ENCODE assay signal across 15 mouse cellular contexts in the genomic region with DNA sequence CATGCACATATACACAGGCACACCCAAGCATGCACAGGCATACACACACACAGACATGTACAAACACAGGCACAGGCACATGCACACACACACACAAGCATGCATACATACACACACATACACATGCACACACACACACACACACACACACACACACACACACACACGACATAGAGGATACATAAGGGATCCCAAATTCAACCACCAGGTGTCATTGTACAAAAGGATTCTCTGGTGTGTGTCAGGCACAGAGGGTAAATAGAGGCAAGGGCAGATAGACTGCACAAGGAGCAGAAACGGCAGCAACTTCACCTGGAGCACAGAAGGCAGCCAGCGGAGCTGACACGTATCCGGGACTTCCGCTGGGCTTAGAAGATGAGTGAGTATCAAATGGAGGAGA.
A peak's percentile ranks its signal among the peaks of the same experiment; 100 is the strongest.
DNase-seq lines count a peak whose midpoint lies in the region; ATAC-seq and TF ChIP-seq lines count a peak whose summit lies in the region.
"Had no signal": no experiment of that assay in that cellular context is flagged by ENCODE, and none has a peak within 500 bp of the region (broad histone marks: within the 10 kb centered on the region; RNA-seq: fewer than 3 reads in every experiment).

No protein-coding gene starts in this region.

- 69% methylated on average over 6 of the region's 6 CpGs for WGBS in kidney, postnatal 0 days
- WGBS in thymus, adult 2 months = 90% methylated on average over 6 of the region's 6 CpGs

- no peaks in the 10 kb centered on the region for H3K9me3 ChIP-seq in kidney, postnatal 0 days (replicated peaks; ENCODE audit: low read length)
- H3K9me3 ChIP-seq: embryonic facial prominence, embryonic 13.5 days; hindbrain, embryonic 15.5 days; limb, embryonic 12.5 days; liver, embryonic 15.5 days had no signal

- H3K4me2 ChIP-seq in kidney, postnatal 0 days (ENCODE audit: low read length) = no peak overlapping the region
- H3K4me2 ChIP-seq: embryonic facial prominence, embryonic 13.5 days; hindbrain, embryonic 15.5 days; limb, embryonic 12.5 days; liver, embryonic 15.5 days had no signal

- peak; percentile 39; the same call in 1 of the 2 replicates for TF ChIP-seq CTCF in kidney, postnatal 0 days (IDR thresholded peaks at IDR 0.05; ENCODE audit: low read depth)
- TF ChIP-seq CTCF in thymus, adult 2 months (IDR thresholded peaks at IDR 0.05; ENCODE audit: borderline replicate concordance, control insufficient read depth, extremely low read depth, insufficient read depth, low read length, poor library complexity) = 0 out of 2 replicates have a peak, but pooled peaks have one; percentile 22

- no peak overlapping the region for H3K4me3 ChIP-seq in kidney, postnatal 0 days (replicated peaks; ENCODE audit: low read depth, low read length)
- no peak overlapping the region for H3K4me3 ChIP-seq in thymus, adult 2 months (ENCODE audit: control insufficient read depth, insufficient read depth, low read length)
- H3K4me3 ChIP-seq: embryonic facial prominence, embryonic 13.5 days; hindbrain, embryonic 15.5 days; limb, embryonic 12.5 days; liver, embryonic 15.5 days had no signal

- no peak for TF ChIP-seq POLR2A in thymus, adult 2 months (IDR thresholded peaks at IDR 0.05; ENCODE audit: control insufficient read depth, extremely low read depth, insufficient read depth, low read length, poor library complexity)

- H3K4me1 ChIP-seq in kidney, postnatal 0 days (replicated peaks; ENCODE audit: insufficient read depth, low read length) = no peaks in the 10 kb centered on the region
- peaks cover 12% of the 10 kb centered on the region for H3K4me1 ChIP-seq in thymus, adult 2 months (replicated peaks; ENCODE audit: control insufficient read depth, insufficient read depth, low read length)
- H3K4me1 ChIP-seq: liver, embryonic 15.5 days had no signal

- no peaks in the 10 kb centered on the region for H3K36me3 ChIP-seq in kidney, postnatal 0 days (ENCODE audit: insufficient read depth, low read length)
- H3K36me3 ChIP-seq in thymus, adult 2 months (ENCODE audit: control insufficient read depth, insufficient read depth, low read length) = no peaks in the 10 kb centered on the region
- H3K36me3 ChIP-seq: embryonic facial prominence, embryonic 13.5 days; hindbrain, embryonic 15.5 days; limb, embryonic 12.5 days; liver, embryonic 15.5 days had no signal

- no peaks in the 10 kb centered on the region for H3K27me3 ChIP-seq in kidney, postnatal 0 days (ENCODE audit: insufficient read depth, low read length)
- H3K27me3 ChIP-seq in thymus, adult 2 months (ENCODE audit: control insufficient read depth, insufficient read depth, low read length) = no peaks in the 10 kb centered on the region
- H3K27me3 ChIP-seq: embryonic facial prominence, embryonic 13.5 days; hindbrain, embryonic 15.5 days; limb, embryonic 12.5 days; liver, embryonic 15.5 days had no signal

- no peak overlapping the region for H3K9ac ChIP-seq in kidney, postnatal 0 days (ENCODE audit: low read depth, low read length)
- H3K9ac ChIP-seq: embryonic facial prominence, embryonic 13.5 days; hindbrain, embryonic 15.5 days; limb, embryonic 12.5 days; liver, embryonic 15.5 days had no signal

- H3K27ac ChIP-seq in kidney, postnatal 0 days = no peak overlapping the region
- H3K27ac ChIP-seq in thymus, adult 2 months (ENCODE audit: control insufficient read depth, insufficient read depth, low read length) = no peak overlapping the region
- H3K27ac ChIP-seq: liver, embryonic 15.5 days had no signal

- DNase-seq in CD4-positive, CD25-positive, alpha-beta regulatory T cell, adult 2 months (ENCODE audit: low read depth, low spot score) = peak; percentile 8
- no peak for DNase-seq in kidney, postnatal 0 days (ENCODE audit: low spot score)
- DNase-seq in kidney, adult 9 months = no peak
- DNase-seq in thymus, adult 2 months = no peak
- no peak for DNase-seq in thymus, postnatal 25 days
- DNase-seq in right cerebral cortex, adult 2 months (ENCODE audit: low spot score in 2 of 2) = no peak
- DNase-seq: cerebellum, adult 11 months; kidney, adult 2 months had no signal

- ATAC-seq in CD4-positive, CD25-positive, alpha-beta regulatory T cell, adult 4 months = no peak
- ATAC-seq in kidney, postnatal 0 days (replicated peaks; ENCODE audit: low FRiP score, low read depth) = no peak
- ATAC-seq in monocyte, adult 5-6 weeks (replicated peaks; ENCODE audit: insufficient number of reproducible peaks, low FRiP score, low TSS enrichment, poor library complexity, severe bottlenecking) = no peak
- ATAC-seq: midbrain, embryonic 16.5 days had no signal
